Mouse (Mus musculus) hindbrain, embryonic 14.5 days (tissue): ENCODE measurements around the gene Zbtb18. TPM values are rescaled to one million over a fixed set of nuclear protein-coding genes. Genes with fewer than 3 reads are reported as not detected.

Experiments used
- ATAC-seq: fragments of 200-750 bp; cut with Nextera tagmentation; 2 replicates; pipeline ENCODE4 v1.8.0; 2017; ENCODE audit warnings: moderate number of reproducible peaks, mild to moderate bottlenecking, moderate TSS enrichment, moderate library complexity; ENCODE audit not compliant: low FRiP score
- DNase-seq: peaks from one replicate; pipeline ENCODE4 v3.0.0-alpha.2; 2015; ENCODE audit warnings: low spot score
- H3K27ac ChIP-seq: fragments of 300-500 bp; sonication (generic); 2 replicates; pipeline ENCODE4 v1.5.1; 2014; ENCODE audit warnings: mild to moderate bottlenecking, moderate library complexity
- H3K27me3 ChIP-seq: fragments of 300-500 bp; sonication (generic); 2 replicates; pipeline ENCODE4 v1.6.1; 2014; ENCODE audit warnings: mild to moderate bottlenecking, low read length, mixed read lengths; ENCODE audit not compliant: control insufficient read depth, insufficient read depth
- H3K36me3 ChIP-seq: fragments of 300-500 bp; sonication (generic); replicated peaks from 2 replicates; pipeline ENCODE4 v1.6.1; 2014; ENCODE audit not compliant: control insufficient read depth, insufficient read depth
- H3K4me1 ChIP-seq: fragments of 300-500 bp; sonication (generic); replicated peaks from 2 replicates; pipeline ENCODE4 v1.6.1; 2014; ENCODE audit warnings: antibody characterized with exemption, low read length, mixed read lengths; ENCODE audit not compliant: control insufficient read depth, insufficient read depth
- H3K4me2 ChIP-seq: fragments of 300-500 bp; sonication (generic); replicated peaks from 2 replicates; pipeline ENCODE4 v1.6.1; 2014; ENCODE audit warnings: mild to moderate bottlenecking, moderate library complexity
- H3K4me3 ChIP-seq: fragments of 300-500 bp; sonication (generic); replicated peaks from 2 replicates; pipeline ENCODE4 v1.5.1; 2014; ENCODE audit warnings: mild to moderate bottlenecking, low read length
- H3K9ac ChIP-seq: fragments of 300-500 bp; sonication (generic); 2 replicates; pipeline ENCODE4 v1.6.1; 2014
- H3K9me3 ChIP-seq: fragments of 300-500 bp; sonication (generic); 2 replicates; pipeline ENCODE4 v1.6.1; 2016; ENCODE audit warnings: low read length; ENCODE audit not compliant: control insufficient read depth
- WGBS: fragments of 180-500 bp; shearing (Covaris S2); extraction: QIAGEN DNeasy Blood & Tissue Kit; methylation state at CpG from one replicate; pipeline ENCODE4 v1.1.7; 2014; 5-methylcytosine and 5-hydroxymethylcytosine counted together
- polyA plus RNA-seq: library from polyadenylated mRNA; unstranded; fragments of >200 nt; fragmentation: Nextera tagmentation; extraction: Ambion mirVana; gene quantifications from 2 replicates; pipeline ENCODE4 v1.2.1, GENCODE M21; 2014

The Zbtb18 gene
- polyA plus RNA-seq, 1 experiment from 2014 or later: 8.2 TPM

DNA sequence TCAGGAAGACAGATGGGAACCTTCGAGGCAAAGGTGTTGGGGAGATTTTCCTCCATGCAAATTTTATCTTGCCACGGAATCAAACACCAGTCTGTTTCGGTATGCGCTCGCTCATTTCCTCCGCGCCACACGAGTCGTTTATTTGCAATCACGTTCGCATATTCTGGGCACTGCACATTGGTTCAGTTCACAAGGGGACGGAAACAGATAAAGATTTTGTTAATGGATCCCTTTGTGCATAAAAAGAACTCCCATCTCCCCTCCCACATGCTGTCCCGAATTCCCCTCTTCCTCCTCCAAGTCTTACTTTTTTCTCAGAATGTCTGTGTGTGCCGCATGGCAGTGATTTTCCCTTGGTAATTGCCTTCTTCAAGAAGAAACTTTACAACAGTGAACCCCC, 13.8 kb upstream of the Zbtb18 start:
- DNase-seq (no peak), ATAC-seq (no peak)

DNA sequence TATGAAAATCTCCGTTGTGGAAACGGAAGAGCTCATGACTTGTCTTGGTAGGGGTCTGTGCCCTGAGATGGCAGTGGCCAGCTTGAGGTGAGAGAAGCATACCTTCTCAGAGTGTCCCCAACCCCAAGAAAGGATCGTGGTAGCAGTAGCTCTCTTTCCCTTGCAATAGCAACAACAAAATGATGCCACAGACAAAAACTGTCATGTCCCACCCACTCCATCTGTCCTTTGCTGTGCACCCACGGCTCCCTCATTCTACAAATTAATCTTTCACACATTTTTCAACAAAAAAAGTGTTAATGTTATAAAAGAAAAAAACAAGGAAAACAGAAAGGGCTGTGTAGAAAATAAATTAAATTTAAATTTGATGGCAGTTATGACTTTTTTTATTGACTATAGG, 13.1 kb upstream of the Zbtb18 start:
- H3K27ac ChIP-seq: no peak overlapping the region
- no peaks in the 10 kb centered on the region for H3K4me1 ChIP-seq
- no peak for ATAC-seq
- no peaks in the 10 kb centered on the region for H3K27me3 ChIP-seq
- no peaks in the 10 kb centered on the region for H3K36me3 ChIP-seq
- H3K4me2 ChIP-seq: no peak overlapping the region
- WGBS: 73% methylated on average over 4 of the region's 4 CpGs
- H3K9me3 ChIP-seq: no peaks in the 10 kb centered on the region
- H3K9ac ChIP-seq: no peak overlapping the region
- no peak for DNase-seq
- H3K4me3 ChIP-seq: no peak overlapping the region

More for the DNA sequence above, 13.8 kb upstream of the Zbtb18 start:
- WGBS: 74% methylated on average over 14 of the region's 14 CpGs
- Histone ChIP-seq H3K27ac (no peak overlapping the region), H3K4me3 (no peak overlapping the region), H3K36me3 (no peaks in the 10 kb centered on the region), H3K4me1 (no peaks in the 10 kb centered on the region), H3K9me3 (no peaks in the 10 kb centered on the region), H3K4me2 (no peak overlapping the region), H3K9ac (no peak overlapping the region), H3K27me3 (no peaks in the 10 kb centered on the region)

- no peaks in the 10 kb centered on the region for H3K36me3 ChIP-seq
- ATAC-seq: no peak
- H3K4me3 ChIP-seq: no peak overlapping the region
- H3K4me2 ChIP-seq: no peak overlapping the region
- no peak for DNase-seq
- peaks cover 19% of the 10 kb centered on the region for H3K4me1 ChIP-seq
- H3K9ac ChIP-seq: no peak overlapping the region
- H3K9me3 ChIP-seq: no peaks in the 10 kb centered on the region
- 0% methylated on average over 1 of the region's 2 CpGs for WGBS
- H3K27ac ChIP-seq: no peak overlapping the region
- H3K27me3 ChIP-seq: no peaks in the 10 kb centered on the region
These were observed 1.7 kb upstream of the Zbtb18 start for GRCm38 (mm10) chr1:177440411-177440810.

DNA sequence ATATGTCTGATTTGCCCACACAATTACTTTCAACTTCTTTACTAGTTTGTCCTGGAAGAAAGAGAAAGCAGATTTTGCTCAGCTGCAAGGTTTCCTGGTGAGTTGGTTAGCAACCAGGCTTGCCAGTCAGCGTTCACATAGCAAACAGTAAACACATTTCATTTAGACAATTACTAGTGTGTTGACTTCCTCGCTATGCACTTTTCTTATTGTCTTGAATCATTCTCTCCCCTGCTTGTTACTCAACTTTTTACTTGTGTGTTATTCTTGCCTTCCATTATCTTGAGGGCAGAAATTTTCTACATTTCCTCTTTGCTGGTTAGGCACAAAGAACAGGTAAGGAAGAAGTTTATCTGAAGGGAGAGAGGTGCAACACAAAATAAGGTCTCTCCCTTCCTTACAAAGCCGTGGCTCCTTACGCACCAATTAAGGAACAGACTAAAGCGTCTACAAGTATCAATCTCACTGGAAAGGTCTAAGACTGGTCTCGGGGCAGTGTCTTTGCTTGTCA, 1.1 kb upstream of the Zbtb18 start:
- peak overlapping the region; percentile 59 for H3K9ac ChIP-seq
- peak; percentile 39 for DNase-seq
- H3K27ac ChIP-seq: peak overlapping the region; percentile 88
- peak overlapping the region; percentile 66 for H3K4me3 ChIP-seq
- no peak for ATAC-seq
- peaks cover 19% of the 10 kb centered on the region for H3K4me1 ChIP-seq
- 0% methylated on average over 6 of the region's 6 CpGs for WGBS
- H3K27me3 ChIP-seq: no peaks in the 10 kb centered on the region
- H3K9me3 ChIP-seq: no peaks in the 10 kb centered on the region
- peak overlapping the region; percentile 58 for H3K4me2 ChIP-seq
- H3K36me3 ChIP-seq: no peaks in the 10 kb centered on the region

DNA sequence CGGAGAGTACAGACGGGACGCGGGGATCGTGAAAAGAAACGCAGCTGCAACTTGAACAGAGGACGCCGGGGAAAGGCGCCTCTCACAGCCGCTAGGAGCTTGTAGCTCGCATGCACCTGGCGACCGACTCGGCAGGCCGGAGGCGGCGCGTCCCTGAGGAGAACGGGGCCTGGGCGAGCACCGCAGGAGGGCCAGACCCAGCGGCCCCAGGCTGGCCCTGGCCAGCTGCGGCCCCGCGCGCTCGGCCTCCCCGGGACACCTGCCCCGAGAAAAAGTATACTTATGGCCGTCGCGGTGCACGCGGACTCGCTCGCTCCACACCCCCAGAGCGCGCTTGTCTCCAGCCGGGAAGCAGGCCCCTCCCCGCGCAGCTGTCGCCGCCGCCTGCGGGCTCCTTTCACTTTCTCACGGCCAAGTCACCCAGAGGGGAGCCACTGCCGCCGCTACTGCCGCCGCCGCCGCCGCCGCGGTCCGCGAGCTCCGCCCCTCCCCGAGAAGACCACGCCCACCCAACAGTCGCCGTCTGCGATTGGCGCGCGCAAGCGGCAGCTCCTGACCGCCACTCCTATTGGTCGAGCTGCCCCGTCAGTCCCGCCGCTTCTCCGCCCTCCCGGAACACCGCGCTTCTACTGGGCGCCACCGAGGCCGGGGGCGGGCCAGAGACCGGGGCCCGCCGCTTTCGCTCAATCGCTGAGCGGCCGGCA, 507 bp upstream of the Zbtb18 start:
- peak; percentile 99 for ATAC-seq
- WGBS: under 1% methylated on average over 85 of the region's 87 CpGs

DNA sequence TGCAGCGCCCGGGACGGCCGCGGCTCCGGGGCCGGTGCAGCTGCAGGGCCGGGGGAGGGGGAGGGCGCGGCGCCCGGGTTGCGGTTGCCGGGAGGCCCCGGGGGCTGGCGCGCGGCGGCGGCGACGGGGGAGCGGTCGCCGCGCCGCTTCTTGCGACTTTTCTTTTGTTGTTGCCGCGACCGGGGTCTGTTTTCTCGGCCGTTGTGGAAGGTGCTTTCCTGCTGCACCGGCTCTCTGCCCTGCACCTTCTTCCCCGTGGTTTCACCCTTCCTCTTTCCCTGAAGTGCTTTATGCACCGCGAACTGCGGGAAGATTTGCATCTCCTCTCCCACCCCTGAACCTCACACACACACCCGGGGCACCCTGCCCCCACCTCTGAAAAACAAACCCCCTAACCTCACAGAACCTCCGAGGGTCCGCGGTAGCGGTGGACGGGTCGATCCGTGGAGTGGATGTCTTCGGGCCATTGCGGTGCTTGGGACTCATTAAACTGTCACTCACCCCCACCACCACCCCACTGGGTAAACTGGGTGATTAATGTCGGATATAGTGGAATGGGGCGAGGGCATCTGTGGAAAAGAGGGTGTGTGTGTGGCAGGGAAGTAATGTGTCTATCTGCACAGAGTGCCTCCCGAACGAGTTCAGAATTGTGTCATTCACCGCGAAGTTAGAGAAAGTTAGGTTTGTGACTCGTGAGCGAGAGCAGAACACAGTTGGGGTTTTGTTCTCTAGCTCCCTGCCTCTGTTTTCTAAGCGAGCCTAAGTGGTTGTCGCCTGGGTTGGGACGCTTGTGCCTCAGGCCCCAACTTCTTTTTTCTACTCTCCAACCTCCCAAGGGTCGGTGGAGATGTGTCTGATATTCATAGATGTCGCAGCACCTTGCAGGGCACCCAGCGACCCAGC, 921 bp downstream of the Zbtb18 start:
- peak; percentile 33 for DNase-seq
- WGBS: under 1% methylated on average over 52 of the region's 62 CpGs
- H3K4me3 ChIP-seq: peak overlapping the region; percentile 73
- peaks cover 39% of the 10 kb centered on the region for H3K4me1 ChIP-seq
- no peaks in the 10 kb centered on the region for H3K27me3 ChIP-seq
- H3K27ac ChIP-seq: peak overlapping the region; percentile 97
- peak overlapping the region; percentile 86 for H3K4me2 ChIP-seq
- no peaks in the 10 kb centered on the region for H3K9me3 ChIP-seq
- peaks cover 8% of the 10 kb centered on the region for H3K36me3 ChIP-seq
- no peak for ATAC-seq
- H3K9ac ChIP-seq: peak overlapping the region; percentile 90

More for the DNA sequence above, 507 bp upstream of the Zbtb18 start:
- Histone ChIP-seq H3K4me3 (peak overlapping the region; percentile 66), H3K9me3 (no peaks in the 10 kb centered on the region), H3K27me3 (no peaks in the 10 kb centered on the region), H3K27ac (peak overlapping the region; percentile 88), H3K36me3 (no peaks in the 10 kb centered on the region), H3K9ac (peak overlapping the region; percentile 59), H3K4me1 (peaks cover 25% of the 10 kb centered on the region), H3K4me2 (peak overlapping the region; percentile 58)
- peak; percentile 94 for DNase-seq

GRCm38 (mm10) chr1:177443724-177444482, 1.8 kb downstream of the Zbtb18 start:
- H3K4me2 ChIP-seq: peak overlapping the region; percentile 86
- peak overlapping the region; percentile 90 for H3K9ac ChIP-seq
- H3K27ac ChIP-seq: peak overlapping the region; percentile 97
- H3K36me3 ChIP-seq: peaks cover 16% of the 10 kb centered on the region
- peak overlapping the region; percentile 73 for H3K4me3 ChIP-seq
- H3K4me1 ChIP-seq: peaks cover 45% of the 10 kb centered on the region
- ATAC-seq (no peak), DNase-seq (no peak)
- no peaks in the 10 kb centered on the region for H3K27me3 ChIP-seq
- H3K9me3 ChIP-seq: no peaks in the 10 kb centered on the region
- 11% methylated on average over 9 of the region's 9 CpGs for WGBS

- Histone ChIP-seq H3K4me1 (peaks cover 49% of the 10 kb centered on the region), H3K27me3 (no peaks in the 10 kb centered on the region), H3K9me3 (no peaks in the 10 kb centered on the region), H3K36me3 (peaks cover 19% of the 10 kb centered on the region), H3K4me3 (peak overlapping the region; percentile 73), H3K9ac (peak overlapping the region; percentile 90), H3K4me2 (peak overlapping the region; percentile 86), H3K27ac (peak overlapping the region; percentile 97)
- WGBS: under 1% methylated on average over 3 of the region's 3 CpGs
- ATAC-seq (no peak), DNase-seq (peak; percentile 55)
These were observed 2.3 kb downstream of the Zbtb18 start for GRCm38 (mm10) chr1:177444483-177444810.

GRCm38 (mm10) chr1:177444941-177445340, 2.8 kb downstream of the Zbtb18 start:
- H3K4me1 ChIP-seq: peaks cover 49% of the 10 kb centered on the region
- peaks cover 19% of the 10 kb centered on the region for H3K36me3 ChIP-seq
- H3K4me2 ChIP-seq: peak overlapping the region; percentile 86
- WGBS: 16% methylated on average over 5 of the region's 5 CpGs
- ATAC-seq (no peak), DNase-seq (no peak)
- no peaks in the 10 kb centered on the region for H3K9me3 ChIP-seq
- no peaks in the 10 kb centered on the region for H3K27me3 ChIP-seq
- peak overlapping the region; percentile 90 for H3K9ac ChIP-seq
- H3K4me3 ChIP-seq: peak overlapping the region; percentile 73
- H3K27ac ChIP-seq: peak overlapping the region; percentile 97
